Mouse (Mus musculus): ENCODE measurements at regions not wholly inside any gene's neighbourhood (a gene's known extent, or its start where the extent isn't known, plus 50 kb on each side); places are given as distances from the start of the nearest gene placed in this dataset.

DNA sequence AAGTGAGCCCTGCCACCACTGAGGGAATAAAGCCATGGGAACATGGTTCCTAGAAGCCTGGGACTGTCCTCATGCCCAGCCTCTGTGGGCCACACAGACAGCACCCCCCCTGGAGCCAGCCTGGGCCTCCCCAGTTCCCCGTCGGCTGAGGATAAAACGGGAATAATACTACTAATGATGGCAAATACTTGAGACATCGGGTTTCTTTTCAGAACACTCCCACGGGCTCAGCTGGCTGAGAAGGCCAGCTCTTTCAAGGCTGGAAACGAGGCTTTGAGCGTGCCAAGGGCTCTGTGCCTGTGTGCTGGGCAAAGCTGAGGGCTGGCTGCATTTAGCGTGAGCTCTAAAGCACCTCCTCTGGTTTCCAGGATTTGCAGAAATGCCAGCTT lies 183.7 kb downstream of the Bmp7 start:
- intact Hi-C loops (cut with DNase I): loop anchor here (10.0 kb wide), 1 partner anchor 202 kb away; no protein-coding TSS in a partner anchor
- DNase-seq (ENCODE audit: extremely low spot score in 1 of 2, low spot score in 2 of 2): peak in 1 of 2 experiments; percentile 38

DNA sequence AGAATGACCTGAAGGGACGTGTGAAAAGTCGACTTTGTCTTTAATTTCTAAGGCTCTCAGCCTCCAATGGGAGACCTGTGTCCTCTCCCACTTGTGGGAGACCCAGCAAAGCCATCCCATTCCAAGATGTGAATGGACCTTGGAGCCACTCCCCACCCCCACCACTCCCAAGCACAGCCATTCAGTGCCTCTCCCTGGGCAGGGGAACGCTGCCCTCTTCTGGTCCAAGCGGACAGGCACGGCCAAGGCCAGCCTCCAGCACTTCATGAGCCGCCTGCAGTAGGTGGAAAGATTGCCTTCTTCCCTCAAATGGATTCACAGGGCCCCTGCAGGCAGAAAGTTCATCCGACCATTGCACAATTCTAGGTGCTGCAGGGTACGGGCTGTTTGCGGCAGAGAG lies 181.6 kb downstream of the Bmp7 start:
- DNase-seq (ENCODE audit: extremely low spot score in 1 of 2, low spot score in 2 of 2): peak in 1 of 2 experiments; percentile 78
- intact Hi-C loops (cut with DNase I): loop anchor here (10.0 kb wide), 1 partner anchor 204 kb away; no protein-coding TSS in a partner anchor

DNA sequence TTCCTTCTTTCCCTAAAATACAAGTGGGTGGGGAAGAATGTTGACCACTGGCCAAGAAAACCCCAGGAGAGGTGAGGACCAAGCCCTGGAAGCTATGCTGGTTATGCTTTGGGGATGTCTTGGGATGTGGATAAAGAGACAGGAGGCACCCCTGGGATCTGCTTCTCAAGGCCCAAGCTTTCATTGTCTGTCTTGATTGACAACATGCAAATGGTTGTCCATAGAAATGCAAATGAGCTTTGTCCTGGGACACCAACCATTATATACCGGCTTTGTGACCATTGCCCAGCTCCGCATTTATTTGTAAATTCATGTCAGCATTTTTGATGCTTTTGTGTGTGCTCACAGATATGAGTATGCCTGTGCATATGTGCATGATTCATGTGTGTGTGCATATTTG lies 174.9 kb downstream of the Bmp7 start:
- DNase-seq (ENCODE audit: extremely low spot score in 1 of 2, low spot score in 2 of 2): no peak
- intact Hi-C loops (cut with DNase I): no loop called here

DNA sequence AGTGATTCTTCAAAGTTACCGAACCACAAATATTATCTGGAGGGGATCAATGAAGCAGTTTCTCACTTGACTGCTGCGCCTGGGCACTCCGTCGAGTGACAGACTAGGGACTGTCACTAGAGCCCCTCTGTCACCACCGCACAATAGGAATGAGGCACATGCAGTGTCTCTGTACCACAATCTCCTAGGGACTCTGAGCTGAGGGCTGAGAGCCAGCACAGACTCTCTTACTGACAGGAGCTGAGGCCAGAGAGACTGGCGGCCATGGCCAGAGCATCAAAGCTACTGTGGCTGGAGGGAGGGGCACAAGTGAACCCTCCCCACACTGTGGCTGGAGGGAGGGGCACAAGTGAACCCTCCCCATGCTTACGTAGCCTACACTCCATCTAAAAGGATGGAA lies 173.7 kb downstream of the Bmp7 start:
- intact Hi-C loops (cut with DNase I): no loop called here
- DNase-seq (ENCODE audit: extremely low spot score in 1 of 2, low spot score in 2 of 2): no peak

DNA sequence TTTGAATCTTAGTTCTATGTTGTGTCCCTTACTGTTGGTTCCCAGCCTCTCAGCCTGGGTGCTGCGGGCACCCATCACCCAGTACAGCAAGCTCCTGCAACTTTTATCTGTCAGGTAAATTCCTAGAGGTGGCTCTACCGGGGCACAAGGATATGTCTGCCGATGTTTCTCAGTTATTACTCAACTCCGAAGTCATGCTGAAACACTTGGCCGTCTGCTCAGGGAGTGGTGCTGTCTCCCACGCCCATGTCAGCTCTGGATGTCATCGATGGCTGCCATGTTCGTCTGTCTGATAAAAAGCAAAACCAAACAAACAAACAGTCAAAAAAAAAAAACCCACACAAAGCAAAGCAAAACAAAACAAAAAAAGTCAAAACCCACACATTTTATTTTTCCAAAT lies 171.4 kb downstream of the Bmp7 start:
- DNase-seq (ENCODE audit: extremely low spot score in 1 of 2, low spot score in 2 of 2): no peak
- intact Hi-C loops (cut with DNase I): no loop called here

DNA sequence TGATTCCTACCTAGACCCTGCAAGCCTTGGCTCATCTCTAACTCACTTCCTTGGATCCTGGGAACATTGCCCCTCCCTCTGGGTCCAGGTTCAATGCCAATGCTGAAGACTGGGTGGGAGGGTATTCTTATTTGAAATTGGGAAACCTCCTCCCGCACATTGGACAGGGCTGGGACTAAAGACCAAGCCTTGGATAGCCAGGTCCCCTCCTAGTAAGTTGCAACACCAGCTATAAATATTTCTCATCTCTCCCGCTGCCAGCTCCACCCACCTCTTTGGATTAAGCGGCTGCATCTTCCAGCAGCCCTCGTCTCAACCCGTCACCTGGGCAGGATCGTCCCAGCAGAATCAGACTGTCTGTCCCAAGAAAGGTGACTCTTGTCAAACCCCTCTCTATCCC lies 170.1 kb downstream of the Bmp7 start:
- intact Hi-C loops (cut with DNase I): loop anchor here (5.0 kb wide), 2 partner anchors 223 to 293 kb away; partner anchors contain the start of gene Tfap2c
- no peak for DNase-seq (ENCODE audit: extremely low spot score in 1 of 2, low spot score in 2 of 2)

DNA sequence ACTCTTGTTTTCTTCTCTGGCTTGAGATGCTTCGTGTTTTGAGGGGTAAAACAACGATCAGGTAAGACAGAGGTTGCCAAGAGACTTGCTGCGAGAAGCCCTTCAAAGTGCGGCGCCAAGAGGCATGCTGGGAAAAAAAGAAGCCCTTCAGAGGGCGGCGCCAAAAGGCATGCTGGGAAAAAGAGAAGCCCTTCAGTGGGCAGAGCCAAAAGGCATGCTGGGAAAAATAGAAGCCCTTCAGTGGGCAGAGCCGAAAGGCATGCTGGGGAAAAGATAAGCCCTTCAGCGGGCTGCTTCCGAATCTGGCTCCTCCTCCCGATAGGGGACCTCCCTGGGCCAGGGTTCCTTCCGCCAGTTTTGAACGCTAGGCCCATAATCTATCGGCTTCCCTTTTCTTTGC lies 169.5 kb downstream of the Bmp7 start:
- intact Hi-C loops (cut with DNase I): loop anchor here (5.0 kb wide), 2 partner anchors 223 to 293 kb away; partner anchors contain the start of gene Tfap2c
- DNase-seq (ENCODE audit: extremely low spot score in 1 of 2, low spot score in 2 of 2): no peak

DNA sequence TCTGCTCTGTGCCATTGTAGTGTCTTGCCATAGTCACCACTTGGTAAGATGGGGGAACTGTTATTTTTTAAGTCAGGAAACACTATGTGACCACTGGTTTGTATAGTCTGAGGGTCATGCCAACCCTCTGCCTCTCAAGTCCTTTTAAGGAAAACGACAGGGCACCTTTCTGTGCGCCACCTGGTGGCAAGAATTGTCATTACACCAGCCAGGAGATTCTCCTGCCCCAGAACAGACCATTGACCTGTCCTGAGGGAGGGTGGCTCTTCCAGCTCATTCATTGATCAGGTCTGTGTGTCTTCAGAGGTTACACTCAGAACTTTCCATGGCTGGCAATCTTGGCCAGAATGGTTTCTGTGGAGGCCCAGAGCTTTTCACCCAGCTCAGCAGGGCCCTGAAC lies 166.9 kb downstream of the Bmp7 start:
- intact Hi-C loops (cut with DNase I): loop anchor here (5.0 kb wide), 2 partner anchors 226 to 296 kb away; partner anchors contain the start of gene Tfap2c
- DNase-seq (ENCODE audit: extremely low spot score in 1 of 2, low spot score in 2 of 2): peak in 1 of 2 experiments; percentile 67

DNA sequence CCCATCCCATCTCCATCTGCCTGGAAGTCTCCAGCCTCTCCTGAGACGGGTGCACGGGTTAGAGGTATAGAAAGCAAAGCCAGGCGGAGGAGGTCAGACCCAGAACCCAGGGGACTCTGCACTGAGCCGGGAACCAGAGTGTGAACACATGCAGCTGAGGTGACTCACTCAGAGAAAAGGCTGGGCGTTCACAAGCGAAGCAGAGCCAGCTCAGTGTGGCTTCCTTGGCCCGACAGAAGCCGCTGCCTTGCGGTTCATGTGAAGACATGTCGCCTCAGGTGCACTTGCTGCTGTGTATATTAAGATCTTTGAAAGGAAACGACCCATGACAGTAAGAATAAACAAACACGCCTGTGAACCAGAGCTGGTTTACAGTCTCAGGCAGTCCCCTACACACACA lies 163.6 kb downstream of the Bmp7 start:
- DNase-seq (ENCODE audit: extremely low spot score in 1 of 2, low spot score in 2 of 2): no peak
- intact Hi-C loops (cut with DNase I): no loop called here

DNA sequence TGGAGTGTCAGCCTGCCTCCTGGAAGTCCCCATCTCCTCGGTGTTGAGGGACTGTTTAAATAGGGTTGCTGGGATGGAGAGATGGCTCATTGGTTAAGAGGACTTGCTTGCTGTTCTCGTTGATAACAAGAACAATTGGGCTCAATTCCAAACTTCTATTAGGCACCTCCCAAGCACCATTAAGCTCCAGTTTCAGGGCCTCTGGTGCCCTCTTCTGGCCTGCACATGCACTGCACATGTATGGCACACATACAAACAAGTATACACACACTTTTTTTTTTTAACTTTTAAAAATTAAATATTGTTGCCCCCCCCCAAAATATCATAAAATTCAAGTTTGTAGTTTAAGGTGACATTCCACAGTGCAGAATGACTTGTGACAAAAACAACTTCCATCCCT lies 162.3 kb downstream of the Bmp7 start:
- intact Hi-C loops (cut with DNase I): no loop called here
- DNase-seq (ENCODE audit: extremely low spot score in 1 of 2, low spot score in 2 of 2): no peak

DNA sequence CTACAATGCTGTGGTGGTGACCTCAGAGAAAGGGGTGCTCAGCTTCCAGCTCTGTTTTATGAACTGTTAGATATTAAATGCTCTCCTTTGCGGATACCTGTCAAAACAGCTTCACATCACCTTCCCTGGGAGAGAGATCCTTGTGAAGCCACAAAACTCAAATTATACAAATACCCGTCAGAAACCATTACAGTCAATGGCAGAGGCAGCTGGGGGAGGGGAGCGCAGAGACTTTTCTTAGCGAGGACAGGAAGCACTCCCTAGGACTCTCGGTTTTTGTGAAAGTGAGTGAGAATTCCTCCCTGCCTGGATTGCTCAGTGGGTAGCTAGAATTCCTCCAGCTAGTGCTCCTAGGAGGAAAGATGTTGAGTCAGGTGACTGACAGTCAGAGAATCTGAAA lies 161.0 kb downstream of the Bmp7 start:
- DNase-seq (ENCODE audit: extremely low spot score in 1 of 2, low spot score in 2 of 2): no peak
- intact Hi-C loops (cut with DNase I): no loop called here

DNA sequence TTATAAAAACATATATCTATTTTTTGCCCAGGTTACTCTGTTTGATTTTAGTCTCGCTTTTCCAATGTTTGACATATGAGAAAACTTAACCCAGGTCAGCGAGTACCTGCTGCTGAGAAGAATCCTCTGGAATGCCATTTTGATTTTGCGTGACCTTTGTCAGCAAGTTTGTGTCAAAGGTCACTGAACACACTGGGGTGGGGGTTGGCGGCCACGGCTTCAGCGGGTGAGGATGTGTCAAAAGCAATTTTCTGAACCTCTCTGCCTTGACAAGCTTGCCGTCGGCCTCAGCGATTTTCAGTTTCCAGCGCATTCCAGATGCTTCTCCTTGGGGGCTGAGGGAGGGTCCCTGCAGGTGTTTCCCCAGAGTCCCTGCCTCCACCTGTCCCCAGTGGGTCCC lies 157.4 kb downstream of the Bmp7 start:
- intact Hi-C loops (cut with DNase I): no loop called here
- DNase-seq (ENCODE audit: extremely low spot score in 1 of 2, low spot score in 2 of 2): no peak

DNA sequence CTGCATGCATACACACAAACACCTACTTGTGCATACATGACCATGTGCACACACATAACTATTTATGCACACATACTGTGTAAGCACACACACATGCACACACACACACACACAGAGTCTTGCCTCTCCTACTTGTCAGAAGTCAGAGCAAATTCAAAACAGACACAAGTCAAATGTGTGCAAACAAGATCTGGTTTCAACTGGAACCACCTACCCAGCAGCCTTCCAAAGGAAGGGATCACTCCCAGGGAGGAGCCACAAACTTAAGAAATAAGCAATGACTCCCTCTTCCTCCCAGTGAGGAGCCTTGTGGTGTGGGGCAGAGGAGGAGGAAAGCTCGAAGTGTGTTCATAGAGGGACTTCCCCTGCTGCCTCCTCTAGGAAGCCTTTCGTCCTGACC lies 153.8 kb downstream of the Bmp7 start:
- intact Hi-C loops (cut with DNase I): no loop called here
- no peak for DNase-seq (ENCODE audit: extremely low spot score in 1 of 2, low spot score in 2 of 2)

DNA sequence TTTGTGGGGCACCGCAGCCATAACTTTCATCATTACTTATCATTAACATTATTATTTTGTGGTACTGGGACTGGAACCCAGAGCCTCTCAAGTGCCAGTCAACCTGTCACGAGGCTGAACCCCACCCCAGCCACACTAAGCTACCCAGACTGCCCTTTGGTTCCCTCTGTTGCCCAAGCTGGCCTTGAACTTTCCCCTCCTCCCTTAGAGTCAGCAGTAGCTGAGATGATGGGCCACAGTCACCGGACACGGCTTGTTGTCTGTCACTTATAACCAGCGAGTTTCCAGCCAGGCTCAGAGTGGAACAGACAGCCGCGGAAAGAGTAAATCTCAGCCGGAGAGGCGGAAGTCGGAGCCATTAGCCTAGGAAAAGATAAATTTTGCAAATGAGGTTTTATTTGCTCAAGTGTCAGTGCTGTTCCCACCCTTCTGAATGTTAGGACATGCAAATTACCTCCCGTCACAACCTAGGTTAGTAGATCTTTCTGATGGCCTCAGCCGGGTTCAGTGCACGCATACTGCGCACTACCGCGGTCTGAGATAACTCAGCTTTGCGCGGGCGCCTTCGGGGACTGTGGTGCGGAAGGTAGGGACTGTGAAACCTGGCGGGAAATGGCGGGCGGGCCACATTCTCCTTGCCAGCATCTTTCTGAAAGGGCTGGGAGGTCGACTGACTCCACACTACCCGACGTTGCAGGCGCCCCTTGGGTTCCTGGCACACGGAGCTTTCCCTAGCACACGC lies 152.7 kb downstream of the Bmp7 start:
- no peak for DNase-seq (ENCODE audit: extremely low spot score in 1 of 2, low spot score in 2 of 2)
- intact Hi-C loops (cut with DNase I): no loop called here

DNA sequence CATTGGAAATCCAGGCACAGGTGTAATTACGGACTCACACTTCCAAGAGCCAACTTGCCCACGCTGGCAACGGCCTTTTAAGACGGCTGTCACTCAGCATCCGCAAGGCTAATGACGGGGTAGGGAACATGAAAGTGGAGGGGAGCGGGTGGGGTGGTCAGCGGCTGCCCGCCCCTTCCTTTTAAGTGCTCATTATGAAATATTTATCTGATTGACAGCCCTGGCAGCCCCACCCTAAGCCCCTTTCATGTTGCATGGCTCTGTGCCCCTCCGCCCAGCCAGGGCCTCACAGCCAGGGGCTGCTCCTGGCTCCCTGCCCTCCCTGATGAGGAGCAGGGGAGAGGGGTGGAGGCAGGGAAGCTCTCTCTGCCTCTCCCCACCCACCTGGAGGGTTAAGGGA lies 150.9 kb downstream of the Bmp7 start:
- intact Hi-C loops (cut with DNase I): no loop called here
- peak in 1 of 2 experiments; percentile 41 for DNase-seq (ENCODE audit: extremely low spot score in 1 of 2, low spot score in 2 of 2)

DNA sequence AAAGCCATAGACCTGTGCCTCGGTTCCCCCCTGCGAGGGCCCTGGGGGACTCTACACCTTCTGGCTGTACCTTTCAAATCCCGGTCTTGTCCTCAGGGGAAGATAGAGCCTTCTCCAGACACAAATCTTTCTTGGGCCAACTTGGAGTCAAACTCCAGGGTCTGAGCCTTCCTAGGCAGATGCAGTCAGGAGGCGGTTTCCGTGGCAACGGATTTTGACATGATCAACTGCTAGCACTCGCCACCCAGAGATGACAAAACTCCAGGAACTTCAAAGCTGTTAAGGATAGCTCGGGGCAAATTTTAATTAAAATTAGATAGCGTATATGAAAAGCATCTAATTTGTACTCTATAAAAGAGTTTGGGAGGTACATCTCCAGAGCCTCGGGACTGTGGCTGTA lies 147.6 kb downstream of the Bmp7 start:
- intact Hi-C loops (cut with DNase I): no loop called here
- no peak for DNase-seq (ENCODE audit: extremely low spot score in 1 of 2, low spot score in 2 of 2)

DNA sequence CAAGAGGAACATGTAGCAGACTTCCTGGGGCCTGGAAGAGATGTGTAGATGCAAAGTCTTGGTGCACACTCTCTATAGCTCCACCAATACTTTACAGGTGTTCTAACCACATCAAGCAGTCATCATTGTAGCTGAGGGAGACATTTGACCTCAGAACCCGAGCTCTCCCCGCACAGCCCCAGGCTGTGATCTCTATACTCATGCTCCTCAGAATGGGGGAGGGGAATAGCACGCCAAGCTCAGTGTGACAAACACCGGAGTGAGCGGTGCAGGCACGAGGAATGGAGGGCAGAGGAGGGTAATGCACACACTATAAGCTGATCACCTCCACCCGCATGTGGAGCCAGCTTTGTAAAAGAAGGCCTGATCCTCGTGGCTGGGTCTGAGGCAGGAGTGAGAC lies 146.1 kb downstream of the Bmp7 start:
- no peak for DNase-seq (ENCODE audit: extremely low spot score in 1 of 2, low spot score in 2 of 2)
- intact Hi-C loops (cut with DNase I): no loop called here

DNA sequence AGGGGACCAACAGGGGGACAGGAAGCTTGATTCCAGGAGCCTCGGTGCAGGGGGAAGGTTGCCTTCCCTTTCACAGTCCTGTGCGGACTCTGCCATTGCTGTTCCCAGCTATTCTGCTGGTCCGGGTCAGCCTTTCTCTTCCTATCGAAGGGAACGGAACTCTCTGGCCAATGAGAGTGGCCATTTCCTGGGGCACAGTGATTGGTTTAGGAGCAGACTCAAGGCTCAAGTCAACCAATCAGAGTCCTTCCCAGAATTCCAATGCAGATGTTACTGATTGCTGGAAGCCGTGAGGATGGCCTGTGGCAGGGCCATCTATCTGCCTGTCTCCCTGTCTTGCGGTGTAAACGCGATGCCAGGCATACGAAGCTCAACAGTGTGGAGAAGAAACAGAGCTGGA lies 145.3 kb downstream of the Bmp7 start:
- no peak for DNase-seq (ENCODE audit: extremely low spot score in 1 of 2, low spot score in 2 of 2)
- intact Hi-C loops (cut with DNase I): no loop called here

DNA sequence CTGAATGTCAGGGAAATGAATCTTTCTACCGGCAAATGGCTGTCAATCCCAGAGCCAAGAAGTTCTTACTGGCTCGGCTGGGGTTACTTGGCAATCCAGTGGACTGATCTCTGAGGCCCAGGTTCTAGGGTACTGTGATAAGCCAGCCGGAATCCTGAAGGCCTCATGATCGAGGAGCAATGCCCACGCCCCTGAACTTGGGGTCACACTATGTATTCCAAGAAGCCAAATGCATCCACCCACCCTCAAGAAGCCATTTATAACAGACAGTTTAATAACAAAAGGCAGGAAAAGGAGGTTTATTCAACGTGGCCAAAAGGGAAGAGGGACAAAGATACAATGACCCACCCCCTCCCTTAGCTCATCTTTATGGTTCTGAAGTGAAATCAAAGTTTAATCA lies 144.0 kb downstream of the Bmp7 start:
- intact Hi-C loops (cut with DNase I): no loop called here
- no peak for DNase-seq (ENCODE audit: extremely low spot score in 1 of 2, low spot score in 2 of 2)

DNA sequence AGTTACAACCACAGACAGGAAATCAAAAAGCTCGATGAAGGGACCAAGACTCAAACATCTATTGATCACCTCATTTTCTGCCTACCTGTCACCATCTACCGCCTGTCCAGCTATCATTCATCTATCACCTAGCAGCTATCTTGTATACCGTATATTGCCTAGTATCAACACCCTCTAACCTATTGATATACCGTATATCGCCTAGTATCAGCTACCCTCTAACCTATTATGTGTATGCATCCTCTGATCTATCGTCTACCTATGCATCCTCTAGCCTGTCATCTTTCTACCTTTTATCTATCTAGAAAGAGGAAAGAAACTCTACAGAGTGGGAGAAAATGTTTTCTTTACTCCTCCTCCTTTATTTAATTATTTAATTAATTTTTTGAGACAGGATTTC lies 143.2 kb downstream of the Bmp7 start:
- DNase-seq (ENCODE audit: extremely low spot score in 1 of 2, low spot score in 2 of 2): no peak
- intact Hi-C loops (cut with DNase I): no loop called here

DNA sequence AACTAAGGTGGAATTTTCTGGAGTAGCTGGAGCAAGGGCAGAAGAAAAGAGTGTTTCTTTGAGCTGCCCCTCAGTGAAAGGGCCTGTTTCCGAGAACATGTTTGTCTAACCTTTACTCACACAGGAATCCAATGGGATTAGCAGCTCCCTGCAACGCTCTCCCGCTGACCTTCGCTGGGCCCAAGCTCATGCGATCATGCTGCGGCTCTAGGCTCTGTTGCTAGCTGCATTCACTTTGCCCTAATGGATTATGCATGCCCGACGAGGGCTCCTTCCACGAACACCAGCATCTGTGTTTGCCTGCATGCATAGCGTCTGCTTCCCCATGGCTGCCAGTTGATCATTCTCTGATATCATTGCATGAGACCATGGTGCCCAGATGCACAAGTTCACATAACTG lies 140.2 kb downstream of the Bmp7 start:
- intact Hi-C loops (cut with DNase I): no loop called here

More for the DNA sequence above, 140.2 kb downstream of the Bmp7 start:
- DNase-seq (ENCODE audit: extremely low spot score in 1 of 2, low spot score in 2 of 2): no peak

Data from left cerebral cortex, postnatal 10 days (tissue).